In genomic region chr14:52140577-52141444, GRCm38 (mm10) we compare ENCODE assay signal across 8 mouse cellular contexts. TPM values are rescaled to one million over a fixed set of nuclear protein-coding genes. Genes with fewer than 3 reads are reported as not detected.
DNase-seq lines count a peak whose midpoint lies in the region; ATAC-seq lines count a peak whose summit lies in the region.

No protein-coding gene starts in this region.

- no peak for ATAC-seq in lung, embryonic 15.5 days (ENCODE audit: borderline replicate concordance, extremely low read depth, low FRiP score, low TSS enrichment)
- ATAC-seq in liver, embryonic 15.5 days (ENCODE audit: insufficient read depth) = no peak

- H3K36me3 ChIP-seq in lung, embryonic 15.5 days = no peaks in the 10 kb centered on the region
- H3K36me3 ChIP-seq in embryonic facial prominence, embryonic 10.5 days (replicated peaks) = no peaks in the 10 kb centered on the region
- no peaks in the 10 kb centered on the region for H3K36me3 ChIP-seq in liver, embryonic 15.5 days (replicated peaks)

- no peak for DNase-seq in lung, postnatal 25 days (ENCODE audit: low spot score)
- DNase-seq in embryonic facial prominence, embryonic 10.5 days (ENCODE audit: low spot score) = no peak
- DNase-seq in thymus, postnatal 25 days = peak; percentile 49
- no peak for DNase-seq in cerebellum, postnatal 36 days
- DNase-seq in layer of hippocampus, adult 9-11 months = no peak
- DNase-seq in retina, postnatal 1 day = no peak

- H3K27ac ChIP-seq in lung, embryonic 15.5 days = no peak overlapping the region
- 0 out of 2 replicates have a peak overlapping the region, but pooled peaks have one; percentile 2 for H3K27ac ChIP-seq in embryonic facial prominence, embryonic 10.5 days (replicated peaks)
- no peak overlapping the region for H3K27ac ChIP-seq in liver, embryonic 15.5 days (replicated peaks)

- no peak overlapping the region for H3K9ac ChIP-seq in lung, embryonic 15.5 days
- H3K9ac ChIP-seq in liver, embryonic 15.5 days = peak overlapping the region; percentile 15; the same call in 1 of the 2 replicates

- WGBS in lung, embryonic 15.5 days = 32% methylated on average over 19 of the region's 19 CpGs
- 64% methylated on average over 19 of the region's 19 CpGs for WGBS in embryonic facial prominence, embryonic 10.5 days
- WGBS in liver, embryonic 15.5 days (ENCODE audit: insufficient replicate concordance) = 10% methylated on average over 19 of the region's 19 CpGs

- H3K4me2 ChIP-seq in lung, embryonic 15.5 days = peak overlapping the region; percentile 44
- H3K4me2 ChIP-seq in liver, embryonic 15.5 days = peak overlapping the region; percentile 61

- peaks cover 17% of the 10 kb centered on the region for H3K4me1 ChIP-seq in lung, embryonic 15.5 days
- H3K4me1 ChIP-seq in embryonic facial prominence, embryonic 10.5 days = peaks cover 11% of the 10 kb centered on the region; the same call in 1 of the 2 replicates
- peaks cover 14% of the 10 kb centered on the region for H3K4me1 ChIP-seq in liver, embryonic 15.5 days (replicated peaks)

- peak overlapping the region; percentile 10 for H3K4me3 ChIP-seq in lung, embryonic 15.5 days
- H3K4me3 ChIP-seq in embryonic facial prominence, embryonic 10.5 days = no peak overlapping the region
- H3K4me3 ChIP-seq in liver, embryonic 15.5 days (replicated peaks) = peak overlapping the region; percentile 32

- H3K9me3 ChIP-seq in lung, embryonic 15.5 days = no peaks in the 10 kb centered on the region
- no peaks in the 10 kb centered on the region for H3K9me3 ChIP-seq in embryonic facial prominence, embryonic 10.5 days
- no peaks in the 10 kb centered on the region for H3K9me3 ChIP-seq in liver, embryonic 15.5 days (replicated peaks)

- H3K27me3 ChIP-seq in lung, embryonic 15.5 days = no peaks in the 10 kb centered on the region
- H3K27me3 ChIP-seq in embryonic facial prominence, embryonic 10.5 days (replicated peaks; ENCODE audit: low read depth, poor library complexity, severe bottlenecking) = no peaks in the 10 kb centered on the region
- peaks cover 12% of the 10 kb centered on the region; the same call in 1 of the 2 replicates for H3K27me3 ChIP-seq in liver, embryonic 15.5 days

RNA-seq across cellular contexts. Expression of gene Rpgrip1, which starts 30.3 kb away (rescaled TPM):
- polyA plus RNA-seq in lung, embryonic 15.5 days (2015; fragmentation: Nextera tagmentation; extraction: Ambion mirVana) = 61.8 and 72.8 TPM in 2 replicates
- 129 and 133 TPM in 2 replicates for polyA plus RNA-seq in embryonic facial prominence, embryonic 10.5 days (2016; fragmentation: Nextera tagmentation; extraction: Ambion mirVana)
- 37.6 and 39.5 TPM in 2 replicates for polyA plus RNA-seq in liver, embryonic 15.5 days (2015; fragmentation: Nextera tagmentation; extraction: Ambion mirVana)

RNA-seq across cellular contexts. Expression of gene Hnrnpc, which starts 37.0 kb away (rescaled TPM):
- polyA plus RNA-seq in lung, embryonic 15.5 days (2015; fragmentation: Nextera tagmentation; extraction: Ambion mirVana) = 645 and 674 TPM in 2 replicates
- polyA plus RNA-seq in embryonic facial prominence, embryonic 10.5 days (2016; fragmentation: Nextera tagmentation; extraction: Ambion mirVana) = 893 and 906 TPM in 2 replicates
- 215 and 238 TPM in 2 replicates for polyA plus RNA-seq in liver, embryonic 15.5 days (2015; fragmentation: Nextera tagmentation; extraction: Ambion mirVana)

RNA-seq across cellular contexts. Expression of gene Supt16, which starts 56.4 kb away (rescaled TPM):
- polyA plus RNA-seq in lung, embryonic 15.5 days (2015; fragmentation: Nextera tagmentation; extraction: Ambion mirVana) = 62.4 and 64.6 TPM in 2 replicates
- polyA plus RNA-seq in embryonic facial prominence, embryonic 10.5 days (2016; fragmentation: Nextera tagmentation; extraction: Ambion mirVana) = 89.9 and 90.2 TPM in 2 replicates
- polyA plus RNA-seq in liver, embryonic 15.5 days (2015; fragmentation: Nextera tagmentation; extraction: Ambion mirVana) = 28.8 and 30.5 TPM in 2 replicates
